Mouse (Mus musculus) megakaryocyte-erythroid progenitor cell, adult 5-6 weeks (primary cell): ENCODE results near the gene Fas. TPM values are rescaled to one million over a fixed set of nuclear protein-coding genes. Genes with fewer than 3 reads are reported as not detected.

Experiments
- ATAC-seq: replicated peaks from 2 replicates; pipeline ENCODE4 v1.8.0; 2016; ENCODE audit warnings: mild to moderate bottlenecking, inconsistent platforms; ENCODE audit not compliant: severe bottlenecking, poor library complexity, low FRiP score, low TSS enrichment
- total RNA-seq, 2 experiments: library from RNA; stranded (forward) in 1 of 2; stranded (reverse) in 1 of 2; fragments of 200-1000, 215-1000 nt in 1 of 2; fragments of >200 nt in 1 of 2; fragmentation: Nextera tagmentation in 1 of 2; gene quantifications; 2 replicates each; pipeline ENCODE4 v1.2.3; 2014 to 2017

Fas gene
- total RNA-seq, 2 experiments from 2014 or later: 1.8 TPM; not detected in 1

DNA sequence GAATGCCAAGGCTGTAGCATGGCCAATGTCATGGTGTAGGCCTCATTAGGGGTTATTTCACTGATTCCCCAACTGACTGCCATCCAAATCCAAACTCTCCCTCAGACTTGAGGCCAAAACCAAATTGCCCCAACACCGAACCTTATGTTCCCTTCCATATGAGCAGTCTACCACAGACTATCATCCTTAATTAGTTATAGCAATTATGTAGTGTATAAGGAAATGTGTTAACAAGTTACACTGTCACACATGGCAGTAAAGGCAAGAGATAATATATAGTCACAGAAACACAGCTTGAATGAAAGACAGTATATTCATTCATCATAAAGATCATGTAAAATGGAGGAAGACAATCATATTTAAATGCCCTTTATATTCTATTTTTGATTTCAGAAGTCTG, 17.4 kb upstream of the Fas start:
- ATAC-seq: no peak

DNA sequence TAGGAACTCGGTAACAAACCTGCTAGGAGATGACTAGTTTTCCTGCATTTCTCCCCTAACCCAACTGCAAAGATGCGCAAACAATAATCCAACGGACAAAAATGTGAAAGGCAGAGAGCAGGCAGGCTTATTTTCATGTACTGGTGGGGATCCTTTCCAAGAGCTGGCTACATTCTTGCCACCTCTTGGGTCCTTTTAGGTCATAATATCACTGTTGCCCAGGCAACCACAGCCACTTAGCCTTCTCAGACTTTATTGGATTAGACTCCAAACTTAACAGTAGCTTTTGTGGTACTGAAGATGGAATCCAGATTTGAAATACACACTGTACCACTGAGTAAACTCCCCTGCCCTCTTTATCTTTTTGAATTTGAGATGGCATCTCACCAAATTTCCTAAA, 12.4 kb upstream of the Fas start:
- ATAC-seq: no peak

DNA sequence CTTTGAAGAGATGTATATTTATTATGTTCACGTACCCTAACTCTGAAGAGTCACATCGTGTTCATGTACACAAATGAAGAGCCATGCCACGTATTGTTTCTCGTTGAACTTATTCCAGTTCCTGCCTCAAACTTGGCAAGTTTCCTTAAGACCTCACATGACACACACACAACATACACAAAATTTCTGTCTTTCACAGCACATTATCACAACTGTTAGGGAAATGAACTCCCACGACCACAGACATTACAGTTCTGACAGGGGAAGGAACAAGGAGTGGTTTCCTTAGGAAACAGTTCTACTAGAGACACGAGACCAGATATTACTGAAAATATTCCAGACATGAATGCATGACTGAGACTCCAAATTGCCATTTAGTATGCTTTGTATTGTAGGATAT, 6.9 kb upstream of the Fas start:
- ATAC-seq: no peak

DNA sequence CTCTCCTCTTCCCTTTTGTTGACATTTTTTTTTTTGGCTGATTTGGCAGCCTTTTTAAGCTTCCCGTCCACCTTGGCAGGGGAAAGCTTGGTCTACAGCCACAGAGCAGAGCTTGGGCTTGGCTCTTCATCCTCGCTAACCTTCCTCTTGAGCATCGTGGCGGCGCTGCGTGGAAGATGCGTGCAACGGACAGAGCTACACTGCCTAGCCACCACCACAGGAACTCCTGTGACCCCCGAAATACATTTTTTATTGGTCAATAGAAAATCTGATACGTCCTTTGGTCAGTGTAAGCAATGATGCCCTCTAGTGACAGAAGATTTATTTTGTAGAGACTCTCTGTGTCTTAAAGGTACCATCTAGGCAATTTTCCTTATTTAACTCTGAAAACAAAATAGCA, 6.1 kb upstream of the Fas start:
- ATAC-seq: no peak

DNA sequence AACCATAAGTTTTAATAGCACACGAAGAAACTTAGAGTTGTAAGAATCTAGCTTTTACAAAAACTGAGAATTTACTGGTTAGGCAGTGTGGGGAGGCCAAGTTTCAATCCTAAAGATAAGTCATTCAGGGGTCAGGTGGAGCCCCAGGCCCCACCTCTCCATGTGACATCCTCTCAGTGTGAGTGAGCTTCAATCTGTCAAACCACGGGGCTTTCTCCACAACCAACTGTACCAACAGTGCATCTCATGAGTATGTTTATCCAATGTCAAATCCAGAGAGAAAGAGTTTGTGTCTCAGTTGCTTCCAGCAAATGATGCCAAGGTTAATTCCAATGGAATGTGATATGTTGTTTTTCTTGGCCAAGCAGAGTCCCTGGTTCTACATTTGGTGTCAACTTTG, 5.6 kb upstream of the Fas start:
- no peak for ATAC-seq

DNA sequence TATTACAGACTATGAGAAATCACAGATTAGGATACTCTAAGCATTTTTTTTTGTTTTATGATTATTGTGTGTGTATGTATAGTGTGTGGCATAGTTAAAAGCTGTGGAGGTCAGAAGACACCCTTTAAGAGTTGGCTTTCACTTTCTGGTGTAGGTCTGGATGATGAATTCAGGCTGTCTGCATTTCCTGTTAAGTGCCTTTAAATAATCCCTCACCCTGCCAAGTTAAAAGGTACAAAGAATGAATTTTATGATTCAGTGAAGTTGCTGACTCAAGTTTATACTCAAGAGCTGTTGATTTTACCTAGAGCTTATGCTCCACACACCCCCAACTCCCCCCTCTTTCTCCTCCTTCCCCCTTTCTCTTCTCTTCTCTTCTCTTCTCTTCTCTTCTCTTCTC, 3.2 kb upstream of the Fas start:
- no peak for ATAC-seq

DNA sequence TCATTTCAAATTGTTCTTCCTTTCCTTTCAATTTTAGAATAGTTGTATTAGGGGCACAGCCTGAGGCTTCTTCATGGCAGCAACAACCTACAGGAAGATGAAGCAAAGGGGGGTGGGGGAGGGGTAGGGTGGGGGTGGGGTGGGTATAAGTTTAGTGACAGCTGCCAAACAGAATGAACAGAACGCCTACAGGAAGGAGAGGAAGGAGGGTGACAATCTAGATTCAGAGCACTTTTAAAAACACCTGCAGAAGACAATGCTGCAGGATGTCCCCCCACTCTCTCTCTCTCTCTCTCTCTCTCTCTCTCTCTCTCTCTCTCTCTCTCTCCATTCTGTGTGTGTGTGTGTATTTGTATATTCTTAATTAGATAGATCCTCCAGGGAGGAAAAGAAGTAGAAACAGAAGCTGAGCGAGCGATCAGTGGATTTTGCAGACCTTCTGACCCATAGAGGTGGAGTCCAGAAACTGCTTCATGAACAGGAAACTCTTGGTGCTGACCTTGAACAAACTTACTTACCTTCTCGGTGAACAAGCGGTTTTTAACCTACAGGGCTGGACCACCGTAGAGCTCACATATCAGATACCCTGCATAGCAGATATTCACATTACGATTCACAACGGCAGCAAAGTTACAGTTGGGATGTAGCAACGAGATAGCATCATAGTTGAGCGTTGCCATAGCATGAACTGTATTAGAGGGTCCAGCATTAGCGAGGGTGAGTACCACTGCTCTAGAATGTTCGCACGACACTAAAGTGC, 2.6 kb upstream of the Fas start:
- ATAC-seq: no peak

DNA sequence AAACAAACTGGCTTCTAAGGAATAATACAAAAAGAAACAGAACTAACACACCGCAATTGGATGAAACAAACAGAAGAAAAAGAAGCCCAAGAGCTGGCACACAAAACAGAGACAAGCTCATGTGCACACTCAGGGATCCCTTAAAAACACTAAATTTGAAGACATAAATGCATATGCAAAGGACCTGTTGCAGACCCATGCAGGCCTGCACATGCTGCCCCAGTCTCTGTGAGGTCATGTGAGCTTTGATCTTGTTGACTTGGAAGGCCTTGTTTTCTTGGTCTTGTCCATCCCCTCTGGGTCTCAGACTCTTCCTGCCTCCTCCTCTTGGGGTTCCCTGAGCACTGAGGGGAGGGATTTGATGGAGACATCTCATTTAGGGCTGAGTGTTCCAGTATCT, 1.8 kb upstream of the Fas start:
- no peak for ATAC-seq

DNA sequence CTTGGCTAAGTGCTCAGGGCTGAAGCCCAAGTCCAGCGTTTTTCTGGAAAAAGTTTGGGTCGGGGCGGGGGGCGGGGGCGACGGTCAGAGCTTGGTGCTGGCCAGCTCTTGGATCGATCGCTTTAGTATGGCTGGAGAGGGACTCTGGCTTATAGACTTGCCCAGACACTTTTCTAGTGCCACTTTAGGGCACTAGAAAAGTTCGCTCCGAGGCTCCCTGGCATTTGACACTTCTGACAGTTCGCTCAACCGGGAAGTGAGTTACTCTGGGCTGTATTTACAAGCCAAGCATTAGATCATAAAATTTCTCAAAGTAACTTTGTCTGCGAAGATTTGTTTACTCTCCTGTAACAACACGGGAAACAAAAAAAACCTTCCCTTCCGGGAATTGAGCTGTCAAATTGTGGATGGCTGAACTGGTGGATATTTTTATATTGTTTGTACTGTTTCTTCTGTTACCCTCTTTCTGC, 441 bp downstream of the Fas start:
- ATAC-seq: no peak

DNA sequence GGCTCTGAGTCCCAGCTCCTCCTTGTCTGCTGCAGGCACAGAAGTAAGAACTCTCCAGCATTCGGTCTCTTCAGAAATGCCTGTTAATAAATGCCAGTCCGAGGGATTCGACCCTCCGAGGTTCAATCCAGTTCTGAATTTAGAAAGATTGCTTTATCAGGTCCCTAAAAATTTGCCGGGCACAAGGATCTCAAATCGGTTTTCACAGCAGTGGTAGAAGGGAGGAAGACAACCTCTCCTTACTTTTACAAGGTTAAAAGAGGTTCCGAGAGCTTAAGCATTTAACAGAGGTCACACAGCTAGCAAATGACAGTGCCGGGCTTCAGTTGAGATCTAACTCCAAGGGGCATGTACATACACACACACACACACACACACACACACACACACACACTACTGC, 913 bp downstream of the Fas start:
- ATAC-seq: no peak

DNA sequence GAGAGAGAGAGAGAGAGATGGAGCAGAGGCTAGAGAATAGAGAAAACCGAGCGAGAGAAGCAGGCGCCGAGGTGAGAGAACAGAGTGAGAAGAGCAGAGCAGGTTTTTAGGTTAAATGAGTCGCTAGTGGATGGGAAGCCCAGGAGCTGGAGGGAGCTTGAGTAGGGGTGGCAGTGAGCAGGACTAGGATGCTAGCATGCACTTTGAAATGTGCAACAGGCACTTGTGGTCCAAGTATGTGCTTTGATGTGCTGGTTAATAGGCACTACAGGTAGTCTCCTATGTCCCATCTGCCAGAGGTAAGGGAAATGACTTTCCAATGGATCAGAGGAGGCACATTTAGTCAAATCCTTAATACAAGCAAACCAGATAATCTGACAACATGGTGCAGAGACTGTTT, 1.5 kb downstream of the Fas start:
- no peak for ATAC-seq

DNA sequence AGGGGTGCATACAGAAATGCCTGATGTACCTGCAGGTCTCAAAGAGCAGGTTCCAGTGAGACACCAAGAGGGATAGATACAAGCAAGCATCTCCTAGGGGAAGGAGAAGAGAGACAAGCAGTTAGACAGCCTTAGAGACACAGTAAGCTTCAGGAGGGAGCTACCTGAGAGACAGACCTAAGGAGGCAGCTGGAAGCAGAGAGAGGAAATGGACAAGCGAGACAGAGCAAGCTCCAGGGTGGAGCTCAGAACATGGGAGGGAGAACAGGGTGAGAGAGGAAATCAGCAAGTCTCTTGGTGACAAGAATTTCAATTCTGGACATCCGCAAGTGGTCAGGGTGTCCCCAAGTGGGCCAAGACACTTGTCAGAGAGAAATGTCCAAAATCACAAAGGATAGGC, 2.2 kb downstream of the Fas start:
- no peak for ATAC-seq

DNA sequence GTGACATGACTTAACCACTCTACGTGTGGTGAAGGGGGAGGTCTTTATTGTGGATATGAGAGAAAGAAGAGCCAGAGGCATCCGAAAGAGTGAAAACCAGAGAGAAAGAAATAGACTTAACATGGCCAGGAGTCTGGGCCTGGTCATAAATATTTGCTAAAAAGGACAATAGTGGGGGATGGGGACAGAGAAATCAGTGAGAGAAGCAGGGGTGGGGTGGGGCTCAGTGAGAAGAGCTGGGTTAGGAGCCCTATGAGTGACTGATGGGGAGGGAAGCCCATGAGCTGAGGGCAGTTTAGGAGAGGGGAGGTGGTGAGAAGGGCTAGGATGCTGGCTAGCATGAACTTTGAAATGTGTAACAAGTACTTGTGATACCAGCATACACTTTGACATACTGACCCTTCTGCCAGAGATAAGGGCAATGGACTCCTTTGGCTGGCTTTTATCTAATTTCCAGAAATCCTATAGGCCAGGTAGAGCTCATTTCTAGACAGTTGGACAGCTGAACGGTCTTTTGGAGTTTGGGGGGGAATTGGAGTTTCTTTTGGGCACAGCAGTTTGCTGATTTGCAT, 3.0 kb downstream of the Fas start:
- no peak for ATAC-seq

DNA sequence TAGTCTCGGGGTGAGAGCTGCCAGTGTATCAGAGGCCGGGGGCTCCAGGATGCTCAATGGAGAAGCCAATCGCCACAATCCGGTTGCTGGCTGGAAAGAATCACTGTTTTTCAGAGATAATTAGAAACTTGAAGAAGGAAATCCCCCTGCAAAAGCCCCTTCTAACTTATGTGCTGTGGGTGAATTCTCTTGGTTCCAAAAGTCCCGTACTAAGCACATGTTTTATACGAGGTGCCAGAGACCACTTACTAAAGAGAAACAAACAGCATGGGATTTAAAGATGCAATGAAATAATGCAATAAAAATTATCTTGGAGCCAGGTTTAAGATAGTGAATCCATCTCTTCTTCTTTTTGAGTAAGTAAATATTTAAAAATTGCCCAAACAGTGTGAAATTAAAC, 5.0 kb downstream of the Fas start:
- ATAC-seq: no peak

DNA sequence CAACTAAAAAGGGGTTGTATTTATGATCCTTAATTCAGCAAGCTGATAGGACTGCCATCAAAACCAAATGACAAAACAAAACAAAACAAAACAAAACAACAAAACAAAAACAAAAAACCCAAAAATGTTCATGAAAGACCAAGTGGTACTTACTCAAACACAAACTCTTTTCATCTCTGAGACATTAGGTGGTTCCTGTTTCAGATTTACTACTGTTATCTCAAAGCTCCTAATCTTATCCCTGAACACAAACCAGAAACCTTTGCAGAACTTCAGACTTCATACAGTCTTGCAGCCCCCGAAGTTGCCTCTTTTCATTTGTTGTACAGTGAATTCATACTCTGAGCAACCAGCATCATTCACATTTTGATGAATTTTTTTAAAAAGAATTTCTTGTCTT, 8.1 kb downstream of the Fas start:
- no peak for ATAC-seq

DNA sequence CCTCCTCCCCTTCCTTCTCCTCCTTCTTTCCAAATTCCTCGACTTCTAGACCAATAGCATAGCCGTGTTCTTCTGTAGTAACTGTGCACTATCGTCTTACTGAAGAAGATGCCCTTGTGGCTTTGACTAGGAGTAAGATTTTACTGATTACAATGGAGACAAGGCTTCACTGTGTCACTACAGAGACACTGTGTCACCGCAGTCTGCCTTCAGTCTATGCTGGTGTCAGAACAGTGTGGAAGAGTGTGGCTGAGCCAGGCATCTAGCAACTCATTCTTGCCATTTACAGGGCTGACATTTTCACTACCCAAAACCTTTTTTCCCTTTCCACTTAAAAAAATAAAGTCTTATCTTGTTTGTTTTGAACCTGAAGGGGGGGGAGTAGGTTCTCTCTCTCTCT, 8.8 kb downstream of the Fas start:
- no peak for ATAC-seq

DNA sequence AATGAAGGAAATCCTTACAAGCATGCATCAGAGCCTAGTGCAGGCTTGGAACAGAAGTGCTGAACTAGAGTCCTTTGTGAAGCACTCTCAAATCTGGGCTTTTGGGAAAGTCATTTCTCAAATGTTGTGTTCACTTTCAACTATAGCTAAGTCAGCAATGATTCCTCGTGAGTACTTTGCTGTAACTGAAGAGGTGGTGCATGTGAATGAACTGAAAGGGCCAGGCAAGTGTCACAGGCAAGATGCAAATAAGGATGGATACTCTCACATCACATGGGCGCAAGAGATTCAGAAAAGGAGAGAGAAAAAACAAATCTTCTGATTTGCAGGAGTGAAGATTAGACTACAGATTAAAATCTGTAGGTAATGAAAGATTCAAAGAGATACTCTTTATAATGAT, 10.0 kb downstream of the Fas start:
- no peak for ATAC-seq

DNA sequence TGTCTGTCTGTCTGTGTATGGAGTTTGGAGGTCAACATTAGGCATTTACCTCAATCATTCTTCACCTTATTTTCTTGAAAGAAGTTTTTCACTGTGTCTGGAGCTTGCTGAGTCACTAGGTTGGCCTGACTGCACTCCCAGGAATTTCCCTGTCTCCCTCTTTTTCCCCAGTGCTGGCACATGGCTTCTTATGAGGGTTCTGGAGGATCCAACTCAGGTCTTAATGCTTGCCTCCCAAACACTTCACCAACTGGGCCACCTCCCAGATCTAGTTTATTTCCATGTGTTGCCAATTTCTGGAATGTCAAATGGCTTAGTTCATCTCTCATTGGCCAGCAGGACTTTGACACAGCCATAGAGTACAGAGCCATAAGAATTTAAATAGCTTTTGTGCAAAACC, 14.5 kb downstream of the Fas start:
- ATAC-seq: no peak

DNA sequence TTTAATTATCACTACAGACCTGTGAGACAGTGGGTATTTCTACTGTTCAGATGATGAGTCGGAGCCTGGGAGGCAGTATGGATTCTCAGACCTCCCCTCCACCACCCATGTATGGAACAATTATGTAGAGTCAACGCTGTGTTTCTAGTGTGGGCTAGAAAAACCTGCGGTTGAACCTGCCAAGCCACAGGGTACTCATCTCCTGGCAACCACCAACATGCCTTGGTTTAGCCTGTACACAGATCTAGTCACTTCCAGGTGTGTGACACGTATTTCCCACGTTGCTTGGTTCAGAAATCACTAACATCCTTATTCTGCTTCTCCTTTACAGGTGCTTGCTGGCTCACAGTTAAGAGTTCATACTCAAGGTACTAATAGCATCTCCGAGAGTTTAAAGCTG, 16.3 kb downstream of the Fas start:
- ATAC-seq: no peak

DNA sequence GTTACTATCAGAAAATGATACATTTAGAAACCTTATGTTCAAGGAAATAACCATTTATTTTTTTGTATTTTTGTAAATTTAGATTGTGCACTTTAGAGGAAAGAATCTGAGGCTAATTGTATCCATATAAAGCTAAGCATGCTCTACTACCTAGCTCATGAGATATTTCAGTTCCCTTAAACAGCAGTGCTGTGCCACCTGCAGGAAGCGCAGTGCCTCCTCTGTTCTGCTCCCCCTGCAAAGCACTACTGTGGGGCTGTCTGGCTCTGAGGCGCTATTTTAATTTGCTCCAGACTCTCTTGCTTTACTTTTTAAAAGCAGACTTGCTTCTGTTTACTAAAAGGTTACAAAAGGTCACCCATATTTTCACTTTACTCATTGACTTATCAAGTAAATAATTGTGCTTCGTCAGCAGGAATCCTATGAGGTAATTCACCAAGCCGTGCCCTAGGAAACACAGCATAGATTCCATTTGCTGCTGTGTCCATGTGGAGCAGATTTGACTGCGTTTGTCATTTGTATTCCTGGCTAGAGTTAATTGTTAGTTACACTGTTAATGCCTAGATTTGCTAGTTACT, 21.8 kb downstream of the Fas start:
- no peak for ATAC-seq

DNA sequence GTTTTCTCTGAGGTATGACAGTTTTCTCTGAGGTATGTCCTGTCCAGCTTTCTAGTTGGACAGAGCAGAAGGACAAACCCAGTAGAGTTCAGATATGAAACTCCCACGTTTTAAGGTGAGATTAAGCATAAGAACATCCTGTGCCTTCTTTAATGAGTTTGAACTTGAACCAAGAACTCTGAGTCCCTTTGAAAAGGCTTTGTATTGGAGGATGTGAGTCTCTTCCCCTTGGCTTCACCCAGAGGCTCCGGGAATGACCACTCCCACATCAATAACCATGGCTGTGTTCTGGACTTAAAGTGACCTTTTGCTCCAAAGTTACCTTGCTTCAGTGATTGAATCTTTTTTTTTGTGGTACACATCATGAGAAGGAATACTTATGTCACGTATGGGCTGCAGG, 37.6 kb downstream of the Fas start:
- no peak for ATAC-seq
